Mouse (Mus musculus): ENCODE results near the gene Efemp2. TPM values are rescaled to one million over a fixed set of nuclear protein-coding genes. Genes with fewer than 3 reads are reported as not detected.

Efemp2 gene
- polyA plus RNA-seq (2015; fragmentation: Nextera tagmentation; extraction: Ambion mirVana): 118 TPM in 2 replicates

DNA sequence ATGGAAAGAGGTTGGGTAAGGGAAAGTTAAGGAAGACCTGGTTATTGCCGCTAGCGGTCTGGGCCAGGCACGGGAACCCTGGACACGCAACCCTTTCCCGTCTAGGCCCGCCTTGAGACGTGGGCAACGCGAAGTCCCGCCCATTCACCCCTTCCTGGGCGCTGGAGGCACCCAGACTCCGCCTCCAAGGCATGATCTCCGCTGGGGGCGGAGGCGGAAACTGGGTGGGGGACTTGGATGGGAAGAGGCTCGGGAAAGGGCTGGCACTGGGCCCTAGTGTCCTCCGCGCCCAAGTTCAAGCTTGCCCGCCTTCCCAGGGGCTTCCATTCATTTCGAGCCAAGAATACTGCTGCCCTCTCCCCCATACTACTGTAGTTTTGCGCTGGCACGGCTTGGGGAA lies at the start of gene Efemp2:
Gene Efemp2 (plus strand): TSS at position 235 of the 400 bp plus-strand sequence.
- Histone ChIP-seq H3K9ac (peak within 1 kb of the TSS; percentile 71), H3K27me3 (replicated peaks) (no peaks in the 10 kb centered on the region), H3K4me3 (replicated peaks) (peak within 1 kb of the TSS; percentile 58), H3K4me1 (replicated peaks) (peaks cover 18% of the 10 kb centered on the region), H3K27ac (peak within 1 kb of the TSS; percentile 87), H3K9me3 (no peaks in the 10 kb centered on the region), H3K4me2 (replicated peaks) (peak within 1 kb of the TSS; percentile 90), H3K36me3 (0 out of 2 replicates have a peak, but pooled peaks cover 2% of the 10 kb centered on the region)
- WGBS: under 1% methylated on average over 22 of the region's 22 CpGs
- peak; percentile 87 for ATAC-seq

DNA sequence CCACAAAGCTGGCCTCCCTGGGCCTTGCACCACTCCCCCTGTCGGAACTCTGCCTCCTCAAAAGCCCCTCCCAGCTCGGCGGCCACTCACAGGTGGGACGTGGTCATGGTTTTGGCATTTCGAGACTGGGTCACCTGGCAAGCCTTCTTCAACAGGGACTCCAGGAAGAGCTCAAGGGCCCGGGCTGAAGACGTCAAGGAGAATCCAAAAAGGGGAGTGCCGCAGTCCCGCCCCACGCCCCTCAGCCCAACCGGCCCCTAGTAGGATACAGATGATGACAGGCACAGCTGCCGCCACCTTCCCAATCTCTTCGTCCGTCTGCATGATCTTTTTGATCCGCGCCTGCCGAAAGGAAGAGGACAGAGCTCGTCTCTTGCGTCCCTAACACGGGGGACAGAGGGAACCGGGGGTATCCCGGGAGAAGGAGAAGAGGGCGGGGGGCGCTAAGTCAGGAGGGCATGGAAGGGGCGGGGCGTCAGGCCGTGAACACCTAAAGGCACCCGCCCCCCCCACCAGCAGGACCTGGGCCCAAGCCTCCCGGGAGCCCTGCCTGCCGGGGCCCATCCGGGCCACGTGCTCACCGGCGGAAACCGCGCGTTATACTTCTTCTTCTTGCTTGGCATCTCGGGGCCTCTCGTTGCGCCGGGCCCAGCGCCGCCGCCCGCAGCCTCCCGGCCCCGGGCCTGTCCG lies 49.5 kb upstream of the Efemp2 start:
- Histone ChIP-seq H3K9me3 (no peaks in the 10 kb centered on the region), H3K9ac (peak overlapping the region; percentile 85), H3K4me2 (replicated peaks) (peak overlapping the region; percentile 92), H3K4me3 (replicated peaks) (peak overlapping the region; percentile 83), H3K27me3 (replicated peaks) (no peaks in the 10 kb centered on the region), H3K4me1 (replicated peaks) (peaks cover 28% of the 10 kb centered on the region), H3K36me3 (peaks cover 17% of the 10 kb centered on the region), H3K27ac (peak overlapping the region; percentile 94)
- ATAC-seq: peak; percentile 80
- WGBS: 2% methylated on average over 45 of the region's 48 CpGs

DNA sequence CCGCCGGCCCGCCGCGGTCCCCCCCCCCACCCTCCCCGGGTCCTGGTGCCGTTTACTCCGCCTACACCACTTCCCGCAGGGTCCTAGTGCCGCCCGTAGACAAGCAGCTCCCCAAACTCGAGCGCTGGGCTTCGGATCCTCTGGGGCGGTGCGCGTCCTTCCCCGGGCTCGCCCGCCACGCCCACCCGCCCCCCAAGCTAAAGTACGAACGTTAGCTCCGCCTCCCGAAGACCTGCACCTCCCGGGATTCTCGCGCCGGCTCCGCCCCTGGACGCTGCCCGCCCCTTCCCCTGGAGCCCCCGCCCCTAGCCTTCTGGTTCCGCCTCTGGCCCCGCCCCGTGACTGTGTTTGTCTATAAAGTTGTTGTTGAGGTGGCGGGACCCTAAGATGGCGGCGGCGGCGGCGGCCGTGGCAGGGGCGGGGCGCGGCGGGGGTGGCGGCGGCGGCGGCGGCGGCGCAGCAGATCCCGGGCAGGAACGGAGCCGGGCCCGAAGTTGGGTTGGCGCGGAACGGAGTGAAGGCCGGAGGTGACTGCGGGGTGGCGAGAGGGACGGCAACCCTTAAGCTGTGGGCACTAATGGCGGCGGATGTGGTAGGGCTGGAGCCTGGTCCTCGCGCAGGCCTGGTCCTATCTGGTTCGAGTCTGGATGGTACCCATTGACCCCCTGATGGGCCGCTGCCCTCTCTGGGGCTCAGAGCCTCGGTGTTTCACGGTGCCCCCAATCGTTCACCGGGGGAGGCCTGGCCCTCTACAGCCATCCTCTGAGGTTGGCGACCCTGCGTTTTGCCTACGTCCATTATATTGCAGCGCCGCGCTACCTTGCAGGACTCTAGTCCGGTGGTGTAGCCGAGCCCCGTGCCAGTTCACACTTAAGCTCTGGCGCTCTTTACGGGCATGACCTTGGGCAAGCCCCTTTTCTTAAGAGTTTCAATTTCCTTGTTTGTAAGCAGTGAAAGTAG lies 48.7 kb upstream of the Efemp2 start, which contains the start of the genes Drap1 and AI837181:
Gene Drap1 (minus strand): TSS at position 198 of the 960 bp plus-strand sequence.
Gene AI837181 (plus strand): TSS at position 363 of the 960 bp plus-strand sequence.
- Histone ChIP-seq H3K4me2 (replicated peaks) (peak within 1 kb of the TSS; percentile 92), H3K27me3 (replicated peaks) (no peaks in the 10 kb centered on the region), H3K9me3 (no peaks in the 10 kb centered on the region), H3K27ac (peak within 1 kb of the TSS; percentile 94), H3K36me3 (peaks cover 17% of the 10 kb centered on the region), H3K4me3 (replicated peaks) (peak within 1 kb of the TSS; percentile 83), H3K4me1 (replicated peaks) (peaks cover 28% of the 10 kb centered on the region), H3K9ac (peak within 1 kb of the TSS; percentile 90)
- WGBS: under 1% methylated on average over 86 of the region's 87 CpGs
- ATAC-seq: peak; percentile 94

DNA sequence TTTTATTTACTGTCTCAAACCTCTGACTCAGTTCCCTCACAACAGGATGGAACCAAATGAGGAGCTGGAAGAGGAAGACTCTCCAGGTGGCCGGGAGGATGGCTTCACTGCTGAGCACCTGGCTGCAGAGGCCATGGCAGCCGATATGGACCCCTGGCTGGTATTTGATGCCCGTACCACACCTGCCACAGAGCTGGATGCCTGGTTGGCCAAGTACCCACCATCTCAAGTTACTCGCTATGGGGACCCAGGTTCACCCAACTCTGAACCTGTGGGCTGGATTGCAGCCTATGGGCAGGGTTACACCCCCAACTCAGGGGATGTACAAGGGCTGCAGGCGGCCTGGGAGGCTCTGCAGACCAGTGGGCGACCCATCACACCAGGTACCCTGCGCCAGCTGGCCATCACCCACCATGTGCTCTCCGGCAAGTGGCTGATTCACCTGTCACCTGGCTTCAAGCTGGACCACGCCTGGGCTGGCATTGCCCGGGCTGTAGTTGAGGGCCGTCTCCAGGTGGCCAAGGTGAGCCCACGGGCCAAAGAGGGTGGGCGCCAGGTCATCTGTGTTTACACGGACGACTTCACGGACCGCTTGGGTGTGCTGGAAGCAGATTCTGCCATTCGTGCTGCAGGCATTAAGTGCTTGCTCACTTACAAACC lies 47.7 kb upstream of the Efemp2 start:
- H3K4me3 ChIP-seq (replicated peaks): peak overlapping the region; percentile 83
- H3K27ac ChIP-seq: no peak overlapping the region
- 79% methylated on average over 18 of the region's 18 CpGs for WGBS
- no peaks in the 10 kb centered on the region for H3K9me3 ChIP-seq
- peak overlapping the region; percentile 64 for H3K4me2 ChIP-seq (replicated peaks)
- H3K27me3 ChIP-seq (replicated peaks): no peaks in the 10 kb centered on the region
- ATAC-seq: no peak
- peaks cover 28% of the 10 kb centered on the region for H3K4me1 ChIP-seq (replicated peaks)
- peak overlapping the region; percentile 90 for H3K9ac ChIP-seq
- peaks cover 11% of the 10 kb centered on the region for H3K36me3 ChIP-seq

DNA sequence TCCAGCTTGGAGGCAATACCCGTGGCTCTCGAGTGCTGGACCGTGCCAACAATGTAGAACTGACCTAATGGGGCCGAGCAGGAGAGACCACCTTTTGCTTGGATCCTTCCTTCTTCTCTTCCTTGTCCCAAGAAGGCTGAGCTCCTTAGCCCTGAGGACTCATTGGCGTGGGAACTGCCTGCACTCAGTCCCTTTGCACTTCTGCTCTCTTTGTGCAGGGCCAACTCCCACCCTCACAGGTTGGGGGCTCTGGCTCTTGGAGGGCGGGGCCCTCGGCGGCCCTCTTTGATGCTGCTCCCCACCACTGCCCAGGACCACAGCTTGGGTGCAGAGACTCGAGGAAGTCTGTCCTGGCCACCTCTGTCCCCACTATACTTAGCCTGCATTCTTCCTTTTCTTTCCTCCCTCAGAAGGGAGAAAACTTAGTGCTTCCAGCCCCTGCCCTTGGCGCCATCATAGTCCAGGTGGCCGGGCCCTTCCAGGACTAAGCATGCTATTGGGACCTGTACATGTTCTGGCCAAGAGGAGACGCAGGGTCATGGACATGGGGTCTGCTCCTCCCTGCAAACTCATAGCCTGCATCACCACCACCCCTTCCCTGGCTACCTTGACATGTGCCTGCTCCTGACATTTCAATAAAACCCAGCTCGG lies 47.0 kb upstream of the Efemp2 start:
- Histone ChIP-seq H3K36me3 (peaks cover 11% of the 10 kb centered on the region), H3K27ac (no peak overlapping the region), H3K27me3 (replicated peaks) (no peaks in the 10 kb centered on the region), H3K4me3 (replicated peaks) (peak overlapping the region; percentile 83; the same call in 1 of the 2 replicates), H3K4me1 (replicated peaks) (peaks cover 28% of the 10 kb centered on the region), H3K4me2 (replicated peaks) (peak overlapping the region; percentile 64), H3K9ac (no peak overlapping the region), H3K9me3 (no peaks in the 10 kb centered on the region)
- 92% methylated on average over 13 of the region's 13 CpGs for WGBS
- no peak for ATAC-seq

DNA sequence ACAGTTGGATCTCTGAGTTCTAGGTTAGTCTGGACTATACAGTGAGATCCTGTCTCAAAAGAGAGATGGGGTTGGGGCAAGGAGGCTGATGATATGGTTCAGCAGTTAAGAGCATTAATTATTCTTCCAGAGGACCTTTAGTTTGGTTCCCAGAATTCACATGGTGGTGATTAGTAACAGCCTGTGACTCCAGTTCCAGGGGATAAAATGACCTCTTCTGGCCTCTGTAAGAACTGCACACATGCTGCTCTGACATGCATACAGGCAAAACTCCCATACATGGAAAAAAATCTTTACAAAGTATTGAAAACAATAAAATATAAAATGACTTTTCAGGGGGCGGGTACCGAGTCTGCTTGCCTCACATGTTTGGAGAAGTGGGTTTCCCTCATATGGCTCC lies 45.7 kb upstream of the Efemp2 start:
- 80% methylated on average over 2 of the region's 2 CpGs for WGBS
- H3K27ac ChIP-seq: no peak overlapping the region
- H3K9ac ChIP-seq: no peak overlapping the region
- peaks cover 9% of the 10 kb centered on the region for H3K36me3 ChIP-seq
- no peak overlapping the region for H3K4me3 ChIP-seq (replicated peaks)
- ATAC-seq: no peak
- H3K9me3 ChIP-seq: no peaks in the 10 kb centered on the region
- no peak overlapping the region for H3K4me2 ChIP-seq (replicated peaks)
- H3K4me1 ChIP-seq (replicated peaks): peaks cover 31% of the 10 kb centered on the region
- H3K27me3 ChIP-seq (replicated peaks): no peaks in the 10 kb centered on the region

DNA sequence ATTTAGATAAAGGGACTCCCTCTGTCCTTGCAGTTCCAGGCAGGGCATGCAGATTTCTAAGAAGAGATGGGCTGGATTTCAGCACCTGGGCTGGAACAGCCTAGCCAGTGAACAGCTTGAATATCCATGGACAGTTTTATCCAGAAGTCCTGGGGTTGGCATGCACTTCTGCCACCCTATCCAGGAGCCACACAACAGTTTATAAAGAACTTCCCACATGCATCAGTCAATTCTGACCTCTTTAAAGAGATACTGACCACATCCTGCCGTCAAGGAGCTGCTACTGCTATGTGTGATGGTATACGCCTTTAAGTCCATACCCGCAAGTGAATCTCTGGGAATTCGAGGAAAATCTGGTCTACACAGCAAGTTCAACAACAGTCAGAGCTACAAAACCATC lies 44.5 kb upstream of the Efemp2 start:
- Histone ChIP-seq H3K36me3 (peaks cover 9% of the 10 kb centered on the region), H3K4me3 (replicated peaks) (no peak overlapping the region), H3K27ac (no peak overlapping the region), H3K4me1 (replicated peaks) (peaks cover 32% of the 10 kb centered on the region), H3K27me3 (replicated peaks) (no peaks in the 10 kb centered on the region), H3K4me2 (replicated peaks) (no peak overlapping the region), H3K9ac (no peak overlapping the region), H3K9me3 (no peaks in the 10 kb centered on the region)
- 76% methylated on average over 4 of the region's 4 CpGs for WGBS
- no peak for ATAC-seq

DNA sequence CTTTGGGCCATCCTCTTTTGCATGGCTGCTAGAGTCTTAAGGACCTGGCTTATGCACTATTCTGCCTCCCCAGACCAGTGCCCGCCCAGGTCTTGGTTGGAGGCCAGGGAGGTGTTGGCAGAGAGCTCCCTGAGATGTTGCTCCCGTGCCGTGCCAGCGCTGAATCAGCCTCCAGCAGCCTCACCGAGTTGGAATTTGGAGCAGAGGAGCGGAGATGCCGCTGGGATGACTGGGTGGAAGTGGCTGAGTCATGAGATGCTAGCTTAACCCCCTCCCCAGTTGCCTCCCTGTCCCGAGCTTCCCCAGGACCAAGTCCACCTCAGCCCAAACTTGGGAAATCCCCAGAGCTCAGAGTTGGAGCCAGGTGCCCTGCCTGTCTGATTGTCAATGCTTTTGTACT lies 43.9 kb upstream of the Efemp2 start:
- no peak overlapping the region for H3K9ac ChIP-seq
- H3K27ac ChIP-seq: no peak overlapping the region
- no peak for ATAC-seq
- WGBS: 65% methylated on average over 8 of the region's 8 CpGs
- H3K4me3 ChIP-seq (replicated peaks): no peak overlapping the region
- H3K4me2 ChIP-seq (replicated peaks): no peak overlapping the region
- H3K36me3 ChIP-seq: peaks cover 9% of the 10 kb centered on the region
- H3K4me1 ChIP-seq (replicated peaks): peaks cover 32% of the 10 kb centered on the region
- no peaks in the 10 kb centered on the region for H3K9me3 ChIP-seq
- no peaks in the 10 kb centered on the region for H3K27me3 ChIP-seq (replicated peaks)

DNA sequence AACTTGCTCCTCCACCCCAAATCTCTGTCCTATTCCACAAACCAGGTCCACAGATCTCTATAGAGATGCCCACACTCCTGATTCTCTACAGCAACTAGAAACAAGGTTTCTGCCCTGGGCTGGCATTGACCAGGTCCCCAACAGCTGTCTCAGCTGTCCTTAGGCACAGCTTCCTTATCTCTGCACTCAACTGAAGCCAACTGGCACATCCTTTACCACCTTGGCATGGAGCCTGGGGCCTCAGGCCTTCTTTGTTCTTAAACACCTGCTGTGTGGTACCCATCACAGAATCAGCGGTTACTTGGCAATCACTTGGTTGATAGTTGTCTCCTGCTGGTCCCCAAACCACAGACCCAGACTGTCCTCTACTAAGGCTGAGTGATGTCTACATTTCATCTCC lies 43.3 kb upstream of the Efemp2 start:
- Histone ChIP-seq H3K27me3 (replicated peaks) (no peaks in the 10 kb centered on the region), H3K4me1 (replicated peaks) (peaks cover 32% of the 10 kb centered on the region), H3K36me3 (peaks cover 9% of the 10 kb centered on the region), H3K27ac (no peak overlapping the region), H3K4me2 (replicated peaks) (no peak overlapping the region), H3K9ac (no peak overlapping the region), H3K9me3 (no peaks in the 10 kb centered on the region), H3K4me3 (replicated peaks) (no peak overlapping the region)
- ATAC-seq: no peak
- WGBS: 84% methylated on average over 1 of the region's 1 CpGs

DNA sequence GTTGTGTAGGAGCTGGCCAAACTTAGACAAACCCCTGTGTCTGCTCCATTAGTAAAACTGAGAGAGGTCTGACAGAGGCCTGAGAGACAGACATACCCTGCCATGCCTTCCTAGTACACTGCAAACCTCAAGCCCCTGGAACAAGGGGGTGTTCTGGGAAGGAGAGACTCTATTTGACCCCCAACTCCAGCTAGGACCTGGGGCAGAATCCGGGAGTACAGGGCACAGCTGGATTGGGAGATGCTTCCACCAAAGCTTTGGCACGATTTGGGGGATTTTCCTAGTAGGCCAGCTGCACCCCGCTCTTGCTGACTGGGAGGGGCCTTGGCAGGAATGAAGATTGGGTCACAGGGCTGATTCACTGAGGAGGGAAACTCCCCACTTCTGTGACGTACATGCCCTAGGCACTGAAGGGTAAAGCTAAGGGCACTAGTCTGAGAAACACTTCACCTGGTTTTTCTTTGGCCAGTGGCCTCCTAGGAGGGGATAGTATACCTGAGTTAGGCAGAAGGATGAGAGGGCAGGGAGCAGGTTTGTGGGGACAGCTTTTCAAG lies 41.8 kb upstream of the Efemp2 start:
- 73% methylated on average over 4 of the region's 4 CpGs for WGBS

More for the DNA sequence above, 41.8 kb upstream of the Efemp2 start:
- H3K4me2 ChIP-seq (replicated peaks): no peak overlapping the region
- H3K4me3 ChIP-seq (replicated peaks): no peak overlapping the region
- no peaks in the 10 kb centered on the region for H3K27me3 ChIP-seq (replicated peaks)
- peaks cover 19% of the 10 kb centered on the region for H3K4me1 ChIP-seq (replicated peaks)
- peaks cover 3% of the 10 kb centered on the region; the same call in 1 of the 2 replicates for H3K36me3 ChIP-seq
- no peaks in the 10 kb centered on the region for H3K9me3 ChIP-seq
- no peak overlapping the region for H3K9ac ChIP-seq
- H3K27ac ChIP-seq: no peak overlapping the region
- no peak for ATAC-seq

Measured in intestine, embryonic 15.5 days (tissue).